Mouse (Mus musculus) embryonic fibroblast, embryonic 13.5 days (primary cell): ENCODE data around the gene Gm44502. TPM values are rescaled to one million over a fixed set of nuclear protein-coding genes. Genes with fewer than 3 reads are reported as not detected.

Experiments used
- H3K27ac ChIP-seq: 2 replicates; pipeline ENCODE4 v1.5.1; 2012; ENCODE audit warnings: low read length, control low read depth, inconsistent platforms; ENCODE audit not compliant: insufficient read depth
- H3K4me1 ChIP-seq: 2 replicates; pipeline ENCODE4 v1.6.1; 2011; ENCODE audit warnings: low read length; ENCODE audit not compliant: control insufficient read depth, insufficient read depth
- H3K4me3 ChIP-seq: 2 replicates; pipeline ENCODE4 v1.5.1; 2011; ENCODE audit warnings: mild to moderate bottlenecking, control low read depth, low read length; ENCODE audit not compliant: insufficient read depth
- CTCF ChIP-seq: IDR thresholded peaks from 2 replicates; pipeline ENCODE4 v1.5.1; 2011; ENCODE audit warnings: mild to moderate bottlenecking, control low read depth, low read length, moderate library complexity, borderline replicate concordance; ENCODE audit not compliant: insufficient read depth
- POLR2A ChIP-seq: IDR thresholded peaks from 2 replicates; pipeline ENCODE4 v1.6.1; 2011; ENCODE audit warnings: low read depth, mild to moderate bottlenecking, control low read depth, low read length, moderate library complexity
- polyA plus RNA-seq: library from polyadenylated mRNA; stranded (reverse); fragments of >200 nt; gene quantifications from 2 replicates; pipeline ENCODE4 v1.2.4, GENCODE M21; 2011; ENCODE audit warnings: low read depth; ENCODE audit not compliant: missing spikeins, insufficient read length

Gene Gm44502
- 1.6 TPM in 1 of 2 replicates, not detected in the other for polyA plus RNA-seq

GRCm38 (mm10) chr15:89429352-89430221 lies at the start of gene Gm44502, which contains the start of the genes C730034F03Rik and Chkb:
Gm44502 (minus strand) TSS chr15:89429696.
C730034F03Rik (plus strand) TSS chr15:89429589.
Chkb (minus strand) TSS chr15:89429908.
- H3K27ac ChIP-seq = peak within 1 kb of the TSS; percentile 80
- TF ChIP-seq POLR2A (peak; percentile 91), CTCF (no peak)
- H3K4me3 ChIP-seq = peak within 1 kb of the TSS; percentile 62
- no peaks in the 10 kb centered on the region for H3K4me1 ChIP-seq

- no peak overlapping the region for H3K4me3 ChIP-seq
- TF ChIP-seq CTCF (no peak), POLR2A (no peak)
- H3K27ac ChIP-seq = no peak overlapping the region
- H3K4me1 ChIP-seq = peaks cover 7% of the 10 kb centered on the region
Observed at GRCm38 (mm10) chr15:89478622-89479021, 49.1 kb upstream of the Gm44502 start.

GRCm38 (mm10) chr15:89477806-89478205 lies 48.3 kb upstream of the Gm44502 start:
- Histone ChIP-seq H3K4me3 (no peak overlapping the region), H3K4me1 (peaks cover 7% of the 10 kb centered on the region), H3K27ac (no peak overlapping the region)
- TF ChIP-seq CTCF = no peak
- TF ChIP-seq POLR2A = no peak

GRCm38 (mm10) chr15:89477091-89477491 lies 47.6 kb upstream of the Gm44502 start, which contains the start of gene Arsa:
Arsa (minus strand) TSS chr15:89477425.
- Histone ChIP-seq H3K4me1 (peaks cover 7% of the 10 kb centered on the region), H3K27ac (peak within 1 kb of the TSS; percentile 23), H3K4me3 (peak within 1 kb of the TSS; percentile 57)
- TF ChIP-seq CTCF (no peak), POLR2A (no peak)

- H3K27ac ChIP-seq = peak overlapping the region; percentile 23
- H3K4me1 ChIP-seq = peaks cover 7% of the 10 kb centered on the region
- TF ChIP-seq CTCF (no peak), POLR2A (no peak)
- H3K4me3 ChIP-seq = peak overlapping the region; percentile 57
Observed at GRCm38 (mm10) chr15:89476475-89476815, 46.9 kb upstream of the Gm44502 start.

- no peak for TF ChIP-seq CTCF
- peak; percentile 95 for TF ChIP-seq POLR2A
- peak overlapping the region; percentile 57 for H3K4me3 ChIP-seq
- H3K4me1 ChIP-seq = peaks cover 5% of the 10 kb centered on the region
- H3K27ac ChIP-seq = peak overlapping the region; percentile 23
Observed at GRCm38 (mm10) chr15:89475611-89476474, 46.3 kb upstream of the Gm44502 start.

GRCm38 (mm10) chr15:89475293-89475600 lies 45.8 kb upstream of the Gm44502 start:
- no peak for TF ChIP-seq POLR2A
- no peak for TF ChIP-seq CTCF
- peaks cover 4% of the 10 kb centered on the region for H3K4me1 ChIP-seq
- H3K4me3 ChIP-seq = peak overlapping the region; percentile 55
- H3K27ac ChIP-seq = no peak overlapping the region

GRCm38 (mm10) chr15:89474596-89475292 lies 45.2 kb upstream of the Gm44502 start:
- Histone ChIP-seq H3K27ac (no peak overlapping the region), H3K4me1 (peaks cover 4% of the 10 kb centered on the region; the same call in 1 of the 2 replicates), H3K4me3 (no peak overlapping the region)
- no peak for TF ChIP-seq CTCF
- no peak for TF ChIP-seq POLR2A

GRCm38 (mm10) chr15:89473921-89474320 lies 44.4 kb upstream of the Gm44502 start:
- TF ChIP-seq POLR2A (no peak), CTCF (no peak)
- Histone ChIP-seq H3K27ac (no peak overlapping the region), H3K4me1 (peaks cover 4% of the 10 kb centered on the region; the same call in 1 of the 2 replicates), H3K4me3 (no peak overlapping the region)

- Histone ChIP-seq H3K27ac (no peak overlapping the region), H3K4me1 (peaks cover 4% of the 10 kb centered on the region; the same call in 1 of the 2 replicates), H3K4me3 (no peak overlapping the region)
- no peak for TF ChIP-seq POLR2A
- no peak for TF ChIP-seq CTCF
Observed at GRCm38 (mm10) chr15:89473370-89473769, 43.9 kb upstream of the Gm44502 start.
